Mouse (Mus musculus): ENCODE data around the gene Bnip3. TPM values are rescaled to one million over a fixed set of nuclear protein-coding genes. Genes with fewer than 3 reads are reported as not detected.

Bnip3 gene
- polyA plus RNA-seq (2015; fragmentation: Nextera tagmentation; extraction: Ambion mirVana), result 71.8 and 73.0 TPM in 2 replicates

DNA sequence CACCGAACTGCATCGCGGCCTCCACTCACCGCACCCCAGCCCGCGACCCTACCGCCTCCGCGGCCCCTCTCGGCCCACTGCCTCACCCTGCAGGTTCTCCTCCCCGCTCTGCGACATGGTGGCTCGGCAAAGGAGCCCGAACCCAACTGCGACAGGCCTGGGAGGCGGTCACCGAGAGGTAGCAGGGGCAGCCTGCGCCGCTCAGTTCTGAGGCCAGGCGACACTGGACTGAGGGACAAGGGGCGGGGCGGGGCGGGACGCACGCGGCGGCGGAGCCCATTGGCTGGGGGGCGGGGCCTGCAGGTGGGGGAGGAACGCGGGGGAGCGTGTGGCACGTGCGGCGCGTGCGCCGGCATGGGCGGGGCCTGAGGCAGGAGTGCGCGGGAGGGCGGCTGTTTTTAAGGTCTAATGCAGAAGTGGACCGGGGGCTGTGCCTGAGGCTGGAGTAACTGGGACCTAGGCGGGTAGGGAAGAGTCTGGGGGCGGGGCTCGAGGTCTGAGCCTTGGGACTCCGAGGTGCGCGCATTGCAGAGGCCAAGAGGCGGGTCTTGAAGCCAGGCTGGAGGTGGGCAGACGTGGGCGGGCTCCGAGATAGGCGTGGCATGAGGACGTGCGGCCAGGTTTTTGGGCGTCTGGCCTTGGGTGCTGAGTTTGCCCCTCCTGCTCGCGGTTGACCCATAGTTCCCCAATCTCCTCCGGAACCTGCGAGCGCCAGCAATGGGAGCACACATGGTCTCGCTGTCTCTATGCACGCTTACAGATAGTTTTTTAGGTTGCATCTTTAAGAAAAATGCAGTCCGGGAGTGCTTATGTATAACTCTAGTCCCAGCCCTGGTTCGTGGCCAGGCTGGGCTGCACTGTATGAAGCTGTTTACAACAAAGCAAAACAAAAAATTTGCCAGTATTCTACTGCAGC, at the start of gene Bnip3:
Bnip3 (minus strand) TSS at position 243 of the 916 bp plus-strand sequence.
- TF ChIP-seq CTCF (IDR thresholded peaks at IDR 0.05; ENCODE audit: low read depth), result no peak
- under 1% methylated on average over 58 of the region's 66 CpGs for WGBS
- ATAC-seq, result peak; percentile 89

GRCm38 (mm10) chr7:138957106-138957505, 47.8 kb upstream of the Bnip3 start:
- no peak for TF ChIP-seq CTCF (IDR thresholded peaks at IDR 0.05; ENCODE audit: low read depth)
- Histone ChIP-seq H3K4me2 (replicated peaks; ENCODE audit: low read depth) (no peak overlapping the region), H3K4me1 (replicated peaks; ENCODE audit: control insufficient read depth, insufficient read depth, low read length) (no peaks in the 10 kb centered on the region), H3K4me3 (ENCODE audit: low read depth, low read length) (no peak overlapping the region), H3K9me3 (ENCODE audit: control insufficient read depth) (no peaks in the 10 kb centered on the region), H3K27ac (ENCODE audit: low read depth, low read length) (no peak overlapping the region), H3K36me3 (ENCODE audit: control insufficient read depth, insufficient read depth) (no peaks in the 10 kb centered on the region), H3K9ac (ENCODE audit: low read depth, low read length) (no peak overlapping the region), H3K27me3 (replicated peaks; ENCODE audit: control insufficient read depth, insufficient read depth, low read length) (no peaks in the 10 kb centered on the region)
- 60% methylated on average over 6 of the region's 6 CpGs for WGBS
- no peak for ATAC-seq

More for the DNA sequence above, at the start of gene Bnip3:
- Histone ChIP-seq H3K4me1 (replicated peaks; ENCODE audit: control insufficient read depth, insufficient read depth, low read length) (peaks cover 13% of the 10 kb centered on the region), H3K27me3 (replicated peaks; ENCODE audit: control insufficient read depth, insufficient read depth, low read length) (no peaks in the 10 kb centered on the region), H3K4me3 (ENCODE audit: low read depth, low read length) (peak within 1 kb of the TSS; percentile 80), H3K36me3 (ENCODE audit: control insufficient read depth, insufficient read depth) (no peaks in the 10 kb centered on the region), H3K4me2 (replicated peaks; ENCODE audit: low read depth) (peak within 1 kb of the TSS; percentile 95), H3K9me3 (ENCODE audit: control insufficient read depth) (no peaks in the 10 kb centered on the region), H3K27ac (ENCODE audit: low read depth, low read length) (peak within 1 kb of the TSS; percentile 84), H3K9ac (ENCODE audit: low read depth, low read length) (peak within 1 kb of the TSS; percentile 78)

- no peaks in the 10 kb centered on the region for H3K4me1 ChIP-seq (replicated peaks; ENCODE audit: control insufficient read depth, insufficient read depth, low read length)
- ATAC-seq, result no peak
- H3K36me3 ChIP-seq (ENCODE audit: control insufficient read depth, insufficient read depth), result no peaks in the 10 kb centered on the region
- no peak overlapping the region for H3K4me3 ChIP-seq (ENCODE audit: low read depth, low read length)
- H3K4me2 ChIP-seq (replicated peaks; ENCODE audit: low read depth), result no peak overlapping the region
- no peak for TF ChIP-seq CTCF (IDR thresholded peaks at IDR 0.05; ENCODE audit: low read depth)
- H3K27ac ChIP-seq (ENCODE audit: low read depth, low read length), result no peak overlapping the region
- no peaks in the 10 kb centered on the region for H3K9me3 ChIP-seq (ENCODE audit: control insufficient read depth)
- H3K27me3 ChIP-seq (replicated peaks; ENCODE audit: control insufficient read depth, insufficient read depth, low read length), result no peaks in the 10 kb centered on the region
- no peak overlapping the region for H3K9ac ChIP-seq (ENCODE audit: low read depth, low read length)
- WGBS, result 86% methylated on average over 7 of the region's 7 CpGs
Observed at GRCm38 (mm10) chr7:138955787-138956186, 46.5 kb upstream of the Bnip3 start.

DNA sequence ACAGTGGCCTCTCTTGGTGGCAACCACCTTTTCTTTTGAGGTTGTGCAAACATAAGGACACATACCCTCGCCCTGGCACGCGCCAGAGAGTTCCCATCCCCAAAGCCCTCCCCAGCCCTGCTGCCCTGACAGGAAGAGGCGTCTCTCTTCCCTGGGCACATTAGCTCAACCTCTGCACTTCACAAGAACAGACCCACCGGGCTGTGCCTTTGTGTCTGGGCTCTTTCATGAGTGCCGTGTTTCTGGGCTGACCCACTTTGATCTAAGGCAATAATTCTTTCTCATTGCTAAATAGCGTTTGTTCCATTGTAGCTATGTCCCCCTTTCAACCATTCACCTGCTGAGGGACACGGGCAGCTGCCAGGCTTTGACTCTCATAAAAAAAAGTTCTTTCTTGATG, 39.0 kb upstream of the Bnip3 start:
- Histone ChIP-seq H3K36me3 (ENCODE audit: control insufficient read depth, insufficient read depth) (no peaks in the 10 kb centered on the region), H3K4me3 (ENCODE audit: low read depth, low read length) (no peak overlapping the region), H3K27ac (ENCODE audit: low read depth, low read length) (no peak overlapping the region), H3K9ac (ENCODE audit: low read depth, low read length) (no peak overlapping the region), H3K4me1 (replicated peaks; ENCODE audit: control insufficient read depth, insufficient read depth, low read length) (no peaks in the 10 kb centered on the region), H3K4me2 (replicated peaks; ENCODE audit: low read depth) (no peak overlapping the region), H3K27me3 (replicated peaks; ENCODE audit: control insufficient read depth, insufficient read depth, low read length) (0 out of 2 replicates have a peak, but pooled peaks cover 3% of the 10 kb centered on the region), H3K9me3 (ENCODE audit: control insufficient read depth) (no peaks in the 10 kb centered on the region)
- WGBS, result 48% methylated on average over 8 of the region's 8 CpGs
- TF ChIP-seq CTCF (IDR thresholded peaks at IDR 0.05; ENCODE audit: low read depth), result no peak
- no peak for ATAC-seq

GRCm38 (mm10) chr7:138947741-138948140, 38.4 kb upstream of the Bnip3 start:
- no peaks in the 10 kb centered on the region for H3K9me3 ChIP-seq (ENCODE audit: control insufficient read depth)
- no peak for ATAC-seq
- H3K27me3 ChIP-seq (replicated peaks; ENCODE audit: control insufficient read depth, insufficient read depth, low read length), result 0 out of 2 replicates have a peak, but pooled peaks cover 3% of the 10 kb centered on the region
- no peak overlapping the region for H3K27ac ChIP-seq (ENCODE audit: low read depth, low read length)
- 87% methylated on average over 8 of the region's 8 CpGs for WGBS
- no peak overlapping the region for H3K4me2 ChIP-seq (replicated peaks; ENCODE audit: low read depth)
- TF ChIP-seq CTCF (IDR thresholded peaks at IDR 0.05; ENCODE audit: low read depth), result no peak
- H3K4me1 ChIP-seq (replicated peaks; ENCODE audit: control insufficient read depth, insufficient read depth, low read length), result no peaks in the 10 kb centered on the region
- H3K4me3 ChIP-seq (ENCODE audit: low read depth, low read length), result no peak overlapping the region
- H3K9ac ChIP-seq (ENCODE audit: low read depth, low read length), result no peak overlapping the region
- no peaks in the 10 kb centered on the region for H3K36me3 ChIP-seq (ENCODE audit: control insufficient read depth, insufficient read depth)

DNA sequence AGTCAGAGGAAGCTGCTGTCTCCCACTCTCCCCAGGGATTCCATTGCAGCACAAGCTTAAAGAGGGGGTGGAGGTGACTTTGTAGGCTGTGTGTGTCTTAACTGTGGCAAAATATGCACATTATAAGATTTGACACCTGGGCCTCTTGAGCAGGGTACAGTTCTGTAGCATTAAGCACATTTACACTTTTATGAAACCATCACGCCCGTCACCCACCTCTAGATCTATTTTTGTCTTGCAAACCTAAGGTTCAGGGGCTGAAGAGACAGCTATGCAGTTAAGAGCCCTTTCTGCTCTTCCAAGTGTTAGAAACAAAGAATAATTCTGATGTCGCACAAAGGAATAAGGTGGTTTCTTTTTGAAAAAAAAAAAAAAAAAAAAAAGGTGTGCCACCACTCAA, 36.3 kb upstream of the Bnip3 start:
- 54% methylated on average over 3 of the region's 3 CpGs for WGBS
- no peaks in the 10 kb centered on the region for H3K9me3 ChIP-seq (ENCODE audit: control insufficient read depth)
- H3K27me3 ChIP-seq (replicated peaks; ENCODE audit: control insufficient read depth, insufficient read depth, low read length), result peaks cover 19% of the 10 kb centered on the region
- H3K4me2 ChIP-seq (replicated peaks; ENCODE audit: low read depth), result no peak overlapping the region
- H3K27ac ChIP-seq (ENCODE audit: low read depth, low read length), result no peak overlapping the region
- ATAC-seq, result no peak
- H3K36me3 ChIP-seq (ENCODE audit: control insufficient read depth, insufficient read depth), result no peaks in the 10 kb centered on the region
- no peak overlapping the region for H3K9ac ChIP-seq (ENCODE audit: low read depth, low read length)
- no peaks in the 10 kb centered on the region for H3K4me1 ChIP-seq (replicated peaks; ENCODE audit: control insufficient read depth, insufficient read depth, low read length)
- no peak overlapping the region for H3K4me3 ChIP-seq (ENCODE audit: low read depth, low read length)
- TF ChIP-seq CTCF (IDR thresholded peaks at IDR 0.05; ENCODE audit: low read depth), result no peak

Measured in intestine, postnatal 0 days (tissue).